19 mouse cellular contexts compared by ENCODE assay signal in genomic region chr7:40794458-40795207, GRCm38 (mm10).
DNase-seq lines count a peak whose midpoint lies in the region; ATAC-seq and TF ChIP-seq lines count a peak whose summit lies in the region.
"Had no signal": no experiment of that assay in that cellular context is flagged by ENCODE, and none has a peak within 500 bp of the region (broad histone marks: within the 10 kb centered on the region; RNA-seq: fewer than 3 reads in every experiment).

No protein-coding gene starts in this region.

- no peak overlapping the region for H3K4me2 ChIP-seq in forebrain, postnatal 0 days (ENCODE audit: low read depth)
- H3K4me2 ChIP-seq in forebrain, embryonic 12.5 days: no peak overlapping the region
- H3K4me2 ChIP-seq in hindbrain, postnatal 0 days (ENCODE audit: low read depth, low read length): no peak overlapping the region
- no peak overlapping the region for H3K4me2 ChIP-seq in neural tube, embryonic 15.5 days
- H3K4me2 ChIP-seq: limb, embryonic 15.5 days; liver, embryonic 15.5 days; stomach, embryonic 15.5 days had no signal

- H3K9ac ChIP-seq in forebrain, postnatal 0 days: no peak overlapping the region
- no peak overlapping the region for H3K9ac ChIP-seq in forebrain, embryonic 12.5 days
- H3K9ac ChIP-seq in hindbrain, postnatal 0 days (replicated peaks; ENCODE audit: low read length): no peak overlapping the region
- H3K9ac ChIP-seq in neural tube, embryonic 15.5 days (replicated peaks): no peak overlapping the region
- H3K9ac ChIP-seq: limb, embryonic 15.5 days; liver, embryonic 15.5 days; stomach, embryonic 15.5 days had no signal

- peak; percentile 31 for DNase-seq in forebrain, postnatal 0 days
- DNase-seq in hindbrain, postnatal 0 days (ENCODE audit: low spot score): peak; percentile 68
- no peak for DNase-seq in frontal cortex, adult 2 months (ENCODE audit: extremely low spot score in 1 of 2, low spot score in 1 of 2)
- DNase-seq: cerebellum, postnatal 25 days; embryo, embryonic 11 days; gastrocnemius, postnatal 14 days; heart, postnatal 10 days; kidney, adult 18-20 months; right cerebral cortex, postnatal 14 days had no signal

- H3K27ac ChIP-seq in forebrain, postnatal 0 days (ENCODE audit: low read depth, low read length): no peak overlapping the region
- no peak overlapping the region for H3K27ac ChIP-seq in forebrain, embryonic 12.5 days
- no peak overlapping the region for H3K27ac ChIP-seq in hindbrain, postnatal 0 days
- no peak overlapping the region for H3K27ac ChIP-seq in neural tube, embryonic 15.5 days (replicated peaks)
- H3K27ac ChIP-seq: forebrain, embryonic 10.5 days; heart, embryonic 10.5 days; kidney, postnatal 0 days; limb, embryonic 15.5 days; liver, embryonic 15.5 days; stomach, embryonic 15.5 days had no signal

- H3K27me3 ChIP-seq in forebrain, postnatal 0 days (ENCODE audit: insufficient read depth, low read length): no peaks in the 10 kb centered on the region
- no peaks in the 10 kb centered on the region for H3K27me3 ChIP-seq in forebrain, embryonic 12.5 days
- H3K27me3 ChIP-seq in megakaryocyte, embryonic 14.5 days (replicated peaks): no peaks in the 10 kb centered on the region
- H3K27me3 ChIP-seq in hindbrain, postnatal 0 days (ENCODE audit: insufficient read depth, low read length): no peaks in the 10 kb centered on the region
- no peaks in the 10 kb centered on the region for H3K27me3 ChIP-seq in neural tube, embryonic 15.5 days (replicated peaks)
- H3K27me3 ChIP-seq: limb, embryonic 15.5 days; liver, embryonic 15.5 days; stomach, embryonic 15.5 days had no signal

- no peaks in the 10 kb centered on the region for H3K9me3 ChIP-seq in forebrain, postnatal 0 days (ENCODE audit: low read length)
- H3K9me3 ChIP-seq in forebrain, embryonic 12.5 days: no peaks in the 10 kb centered on the region
- peaks cover 46% of the 10 kb centered on the region for H3K9me3 ChIP-seq in megakaryocyte, embryonic 14.5 days
- no peaks in the 10 kb centered on the region for H3K9me3 ChIP-seq in hindbrain, postnatal 0 days (ENCODE audit: low read length)
- H3K9me3 ChIP-seq in neural tube, embryonic 15.5 days (replicated peaks): no peaks in the 10 kb centered on the region
- H3K9me3 ChIP-seq: forebrain, embryonic 10.5 days; heart, embryonic 10.5 days; limb, embryonic 15.5 days; liver, embryonic 15.5 days; stomach, embryonic 15.5 days had no signal

- no peak for TF ChIP-seq CTCF in forebrain, postnatal 0 days (IDR thresholded peaks at IDR 0.05; ENCODE audit: low read depth)
- no peak for TF ChIP-seq CTCF in hindbrain, postnatal 0 days (IDR thresholded peaks at IDR 0.05; ENCODE audit: low read depth)

- no peaks in the 10 kb centered on the region for H3K36me3 ChIP-seq in forebrain, postnatal 0 days (ENCODE audit: insufficient read depth)
- no peaks in the 10 kb centered on the region for H3K36me3 ChIP-seq in forebrain, embryonic 12.5 days (replicated peaks)
- no peaks in the 10 kb centered on the region for H3K36me3 ChIP-seq in megakaryocyte, embryonic 14.5 days (replicated peaks; ENCODE audit: low read length)
- H3K36me3 ChIP-seq in hindbrain, postnatal 0 days (ENCODE audit: insufficient read depth, low read length): no peaks in the 10 kb centered on the region
- no peaks in the 10 kb centered on the region for H3K36me3 ChIP-seq in neural tube, embryonic 15.5 days
- H3K36me3 ChIP-seq: forebrain, embryonic 10.5 days; heart, embryonic 10.5 days; limb, embryonic 15.5 days; liver, embryonic 15.5 days; stomach, embryonic 15.5 days had no signal

- no peak overlapping the region for H3K4me3 ChIP-seq in forebrain, postnatal 0 days (ENCODE audit: low read depth, low read length)
- H3K4me3 ChIP-seq in forebrain, embryonic 12.5 days (replicated peaks): no peak overlapping the region
- peak overlapping the region; percentile 48 for H3K4me3 ChIP-seq in megakaryocyte, embryonic 14.5 days (replicated peaks)
- H3K4me3 ChIP-seq in hindbrain, postnatal 0 days (ENCODE audit: low read length): no peak overlapping the region
- no peak overlapping the region for H3K4me3 ChIP-seq in neural tube, embryonic 15.5 days (replicated peaks)
- H3K4me3 ChIP-seq: forebrain, embryonic 10.5 days; heart, embryonic 10.5 days; limb, embryonic 15.5 days; liver, embryonic 15.5 days; stomach, embryonic 15.5 days had no signal

- ATAC-seq in forebrain, postnatal 0 days: peak; percentile 42; the same call in 1 of the 2 replicates
- ATAC-seq in forebrain, embryonic 12.5 days (ENCODE audit: low FRiP score): no peak
- ATAC-seq in megakaryocyte, adult 5-6 weeks (ENCODE audit: poor library complexity, severe bottlenecking): no peak
- ATAC-seq in hindbrain, postnatal 0 days: peak; percentile 76
- peak; percentile 74; the same call in 1 of the 2 replicates for ATAC-seq in neural tube, embryonic 15.5 days (ENCODE audit: low FRiP score)

- no peaks in the 10 kb centered on the region for H3K4me1 ChIP-seq in forebrain, postnatal 0 days (ENCODE audit: insufficient read depth)
- H3K4me1 ChIP-seq in forebrain, embryonic 12.5 days: no peaks in the 10 kb centered on the region
- no peaks in the 10 kb centered on the region for H3K4me1 ChIP-seq in megakaryocyte, embryonic 14.5 days
- H3K4me1 ChIP-seq in hindbrain, postnatal 0 days (ENCODE audit: insufficient read depth, low read length): no peaks in the 10 kb centered on the region
- H3K4me1 ChIP-seq in neural tube, embryonic 15.5 days: peaks cover 2% of the 10 kb centered on the region; the same call in 1 of the 2 replicates
- H3K4me1 ChIP-seq: forebrain, embryonic 10.5 days; heart, embryonic 10.5 days; limb, embryonic 15.5 days; liver, embryonic 15.5 days; stomach, embryonic 15.5 days had no signal

- 65% methylated on average over 11 of the region's 11 CpGs for WGBS in forebrain, postnatal 0 days
- 88% methylated on average over 11 of the region's 11 CpGs for WGBS in forebrain, embryonic 12.5 days
- WGBS in hindbrain, postnatal 0 days: 53% methylated on average over 11 of the region's 11 CpGs
- 49% methylated on average over 11 of the region's 11 CpGs for WGBS in neural tube, embryonic 15.5 days

Comparison
In these comparisons a context has a peak if more than half of its experiments do, and no peak if none do; other contexts are left out.
1. ATAC-seq: peak in forebrain, postnatal 0 days (single experiment), hindbrain, postnatal 0 days (single experiment) and neural tube, embryonic 15.5 days (single experiment); none in forebrain, embryonic 12.5 days (single experiment) and megakaryocyte, adult 5-6 weeks (single experiment).
2. DNase-seq: peak in forebrain, postnatal 0 days (single experiment) and hindbrain, postnatal 0 days (single experiment); none in frontal cortex, adult 2 months (0 of 2).